Mouse (Mus musculus) hindlimb bud, embryonic 11.5 days (tissue): ENCODE data around the gene Wnt5b.
"Not testable (repeated sequence)": the region's sequence is repeated elsewhere in the genome, so short reads cannot be mapped to it uniquely, and the experiment has no call there.

ENCODE experiments used
- DNase-seq: peaks from one replicate; pipeline ENCODE4 v3.0.0-alpha.2; 2012; ENCODE audit warnings: low read depth, low spot score; ENCODE audit errors: extremely low spot score

Gene Wnt5b

DNA sequence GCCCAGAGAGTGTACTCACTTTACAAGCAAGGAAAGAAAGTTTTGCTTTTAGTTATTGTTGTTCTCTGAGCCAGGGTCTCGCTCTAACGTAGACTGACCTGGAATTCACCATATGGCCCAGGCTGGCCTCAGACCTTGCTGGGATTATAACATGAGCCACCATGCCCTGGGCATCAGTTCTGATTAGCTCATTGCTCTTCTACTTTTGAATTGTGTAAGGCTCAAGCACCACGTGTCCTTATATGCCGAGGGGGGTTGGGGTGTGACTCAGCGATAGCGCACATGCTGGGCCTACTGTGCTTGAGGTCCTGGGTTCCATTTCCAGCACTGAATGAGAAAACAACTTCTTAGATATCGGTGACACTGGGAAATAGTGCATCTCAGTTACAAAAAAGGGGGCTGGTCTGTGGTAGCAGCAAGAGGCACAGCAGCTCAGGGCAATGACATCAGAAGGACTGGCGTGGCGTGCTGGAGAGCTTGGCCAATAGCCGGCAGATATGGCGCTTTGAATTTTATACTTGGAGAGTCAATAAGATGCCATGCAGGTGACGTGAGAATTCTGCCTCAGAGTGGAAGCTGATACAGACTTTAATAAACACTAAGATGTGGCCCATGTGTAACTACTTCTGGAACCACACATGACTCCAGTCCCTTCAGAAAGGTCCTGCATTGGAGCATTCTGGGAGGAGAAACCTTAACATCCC lies 57.6 kb downstream of the Wnt5b start:
- DNase-seq = no peak

DNA sequence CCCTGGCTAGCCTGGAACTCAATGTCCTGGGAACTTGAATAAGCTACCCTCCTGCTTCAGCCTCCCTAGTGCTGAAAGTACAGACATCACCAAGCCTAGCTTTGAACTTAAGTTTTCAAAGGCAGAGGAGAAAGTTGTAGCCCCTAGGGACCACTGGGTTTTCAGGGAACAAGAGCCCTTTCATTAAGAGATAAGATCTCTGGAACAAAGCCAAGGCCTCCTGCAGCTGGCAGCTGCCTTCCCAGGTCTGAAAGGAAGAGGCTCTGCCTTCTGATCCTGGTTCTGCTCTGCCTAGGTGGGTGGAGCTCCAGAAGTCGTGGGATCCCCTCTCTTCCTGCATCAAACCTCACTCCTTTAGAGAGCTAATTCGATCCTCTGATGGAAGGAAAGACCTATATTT lies 58.7 kb downstream of the Wnt5b start:
- DNase-seq = no peak

DNA sequence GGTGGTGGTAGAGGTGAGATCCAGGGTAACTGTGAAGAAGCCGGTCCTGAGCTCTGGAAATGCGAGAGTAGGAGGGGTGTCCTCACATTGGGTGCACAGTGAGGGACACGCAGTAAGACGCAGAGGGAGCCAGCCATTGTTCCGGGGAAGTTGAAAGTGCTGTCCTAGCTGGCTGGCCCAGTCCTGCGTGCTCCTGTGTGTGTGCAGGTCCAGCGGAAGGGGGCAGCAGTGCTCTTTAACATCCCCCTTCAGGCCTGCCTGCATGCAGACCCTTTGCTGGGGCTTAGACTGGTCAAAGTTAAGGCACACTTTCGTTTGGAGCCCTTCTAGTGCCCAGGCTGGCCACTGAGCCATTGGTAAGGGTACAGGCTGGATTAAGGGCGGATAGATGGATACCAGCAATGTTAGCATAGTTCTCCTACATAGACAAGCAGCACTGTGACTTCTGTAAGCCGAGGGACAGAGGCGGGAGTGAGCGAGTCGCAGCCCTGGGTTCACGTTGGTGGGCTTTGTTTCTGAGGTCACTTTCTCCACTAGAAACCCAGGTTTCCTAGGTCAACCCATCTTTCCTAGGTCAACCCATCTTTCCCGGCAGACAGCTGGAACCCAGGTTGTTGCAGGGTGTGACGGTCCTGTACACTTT lies 61.1 kb downstream of the Wnt5b start:
- DNase-seq = no peak

DNA sequence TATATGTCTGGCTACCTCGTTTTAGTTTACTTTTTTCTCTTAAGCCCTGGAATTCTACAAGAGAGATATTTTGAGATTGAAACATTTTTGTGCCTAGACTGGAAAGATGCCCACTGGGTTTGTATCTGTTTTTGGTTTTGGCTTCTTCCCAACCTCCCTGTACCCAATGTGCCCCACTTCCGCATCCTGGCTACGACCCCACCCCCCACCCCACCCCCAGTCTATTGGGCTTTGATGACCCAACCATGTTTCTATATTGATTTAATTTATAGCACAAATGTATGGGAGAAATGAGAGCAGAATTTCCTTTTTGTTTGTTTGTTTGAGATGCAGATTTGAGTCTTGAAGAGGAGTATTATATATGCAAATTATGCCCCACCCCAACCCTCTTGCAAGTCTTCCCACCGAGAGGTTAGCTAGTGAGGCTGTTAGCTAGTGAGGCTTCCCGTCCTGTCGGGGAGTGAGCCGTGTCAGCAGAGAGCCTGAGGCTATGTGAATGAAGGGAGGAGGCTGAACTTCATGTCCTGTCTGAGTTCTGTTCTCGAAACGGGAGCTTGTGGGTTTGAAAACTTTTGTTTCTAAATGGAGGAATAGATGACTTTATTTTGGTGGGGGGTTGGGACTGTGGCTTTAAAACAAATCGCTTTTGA lies 62.3 kb downstream of the Wnt5b start:
- DNase-seq = not testable (repeated sequence)

GRCm38 (mm10) chr6:119480706-119481331 lies 63.3 kb downstream of the Wnt5b start:
- no peak for DNase-seq

- no peak for DNase-seq
Measured at GRCm38 (mm10) chr6:119479876-119480705, 64.1 kb downstream of the Wnt5b start.

GRCm38 (mm10) chr6:119479343-119479875 lies 64.7 kb downstream of the Wnt5b start, which contains the start of gene Fbxl14:
Gene Fbxl14, plus strand, starts transcription at chr6:119479668.
- no peak for DNase-seq

DNA sequence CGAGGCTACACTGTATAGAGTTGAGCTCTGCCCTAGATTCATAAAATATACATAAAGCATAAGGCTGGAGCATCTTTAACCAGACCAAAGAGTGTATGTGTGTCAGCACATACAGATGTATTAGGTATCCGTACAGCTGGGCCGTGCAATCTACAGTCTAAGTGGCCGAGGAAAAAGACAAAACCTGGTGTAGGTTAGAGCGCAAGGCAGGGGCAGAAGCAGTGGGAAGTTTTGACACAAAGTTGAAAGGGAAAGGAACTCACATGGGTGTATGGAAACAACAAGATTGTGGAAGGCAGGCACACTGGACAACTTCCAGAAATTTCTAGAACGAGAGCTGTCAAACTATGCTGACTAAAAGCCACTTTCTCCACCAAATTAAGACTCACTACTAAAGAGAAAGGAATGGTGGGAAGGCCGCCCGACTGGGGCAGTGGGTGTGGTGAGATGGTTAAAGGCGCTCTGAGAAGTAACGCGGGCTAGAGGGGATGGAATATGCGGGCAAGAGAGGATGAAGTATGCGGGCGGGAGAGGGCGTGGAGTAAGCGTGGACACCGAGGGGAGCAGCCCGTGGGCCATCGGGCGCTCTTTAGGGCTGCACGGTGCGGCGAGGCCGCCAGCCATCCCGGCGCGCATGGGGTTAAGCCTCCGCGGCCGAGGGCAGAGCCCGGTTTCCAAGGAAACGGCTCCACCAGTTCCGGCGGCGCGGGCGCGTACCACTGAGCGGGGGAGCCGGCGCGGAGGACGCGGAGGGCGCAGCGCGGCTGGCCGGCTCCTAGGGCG lies 65.4 kb downstream of the Wnt5b start:
- DNase-seq = peak; percentile 56

DNA sequence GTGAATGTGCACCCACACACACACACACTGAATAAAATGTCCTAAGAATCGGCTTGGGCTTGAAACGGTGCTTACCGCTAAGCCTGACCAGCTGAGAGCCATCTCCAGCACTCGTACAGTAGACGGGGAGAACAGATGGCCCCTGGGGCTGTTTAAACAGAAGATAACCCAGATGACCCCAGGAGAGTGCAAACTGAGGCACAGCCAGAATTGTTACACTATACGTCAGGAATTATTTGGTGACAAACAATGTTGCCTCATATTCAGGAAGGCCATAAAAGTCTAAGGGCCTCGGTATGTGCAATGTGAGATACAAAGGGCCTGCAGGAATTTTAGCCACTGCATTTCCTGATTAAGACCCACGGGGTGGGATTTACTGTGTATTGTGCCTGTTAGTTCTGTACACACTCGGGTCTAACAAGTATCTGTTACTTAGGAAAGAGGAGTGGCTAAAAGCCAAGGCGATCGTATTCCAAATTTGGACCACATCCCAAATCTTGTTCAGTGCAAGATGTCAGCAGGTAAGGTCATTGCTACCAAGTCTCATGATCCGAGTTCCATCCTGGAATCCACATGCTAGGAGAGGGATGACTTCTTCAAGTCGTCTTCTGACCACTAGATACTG lies 66.3 kb downstream of the Wnt5b start:
- no peak for DNase-seq

- DNase-seq = no peak
Measured at GRCm38 (mm10) chr6:119475988-119476387, 68.2 kb downstream of the Wnt5b start.

DNA sequence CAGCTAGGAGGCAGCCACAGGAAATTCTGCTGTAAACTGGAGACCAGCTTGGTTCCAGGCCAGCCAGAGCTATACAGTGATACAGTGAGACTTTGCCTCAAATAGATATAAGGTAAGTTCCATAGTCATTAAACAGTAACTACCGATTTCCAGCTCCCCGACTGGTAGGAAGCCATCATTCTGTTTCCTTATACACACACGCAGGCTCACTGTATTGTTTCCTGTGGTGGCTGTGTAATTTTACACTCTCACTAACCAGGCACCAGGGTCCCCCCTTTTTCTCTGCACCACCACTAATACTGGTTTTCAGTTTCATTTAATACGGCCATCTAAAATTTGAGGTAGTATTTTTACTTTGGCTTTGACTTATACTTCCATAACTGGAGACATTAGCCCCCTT lies 70.2 kb downstream of the Wnt5b start:
- DNase-seq = no peak

DNA sequence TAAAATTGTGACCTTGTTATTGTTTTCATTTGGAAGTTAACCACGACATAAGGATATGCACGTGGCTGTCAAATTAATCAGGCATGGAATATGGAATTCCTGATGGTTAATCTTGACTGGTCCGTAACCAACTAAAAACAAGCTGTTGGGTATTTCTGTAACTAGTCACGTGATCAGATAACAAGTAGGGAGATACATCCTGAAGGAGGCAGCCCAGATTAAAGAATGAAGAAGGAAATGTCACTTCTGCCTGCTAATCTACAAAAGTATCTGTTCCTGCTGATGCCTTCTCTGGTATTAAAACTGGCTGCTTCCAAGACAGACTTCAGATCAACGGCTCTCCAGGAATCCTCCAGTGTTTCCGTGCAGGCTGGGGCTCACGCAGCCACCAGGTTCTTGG lies 70.7 kb downstream of the Wnt5b start:
- DNase-seq = no peak

DNA sequence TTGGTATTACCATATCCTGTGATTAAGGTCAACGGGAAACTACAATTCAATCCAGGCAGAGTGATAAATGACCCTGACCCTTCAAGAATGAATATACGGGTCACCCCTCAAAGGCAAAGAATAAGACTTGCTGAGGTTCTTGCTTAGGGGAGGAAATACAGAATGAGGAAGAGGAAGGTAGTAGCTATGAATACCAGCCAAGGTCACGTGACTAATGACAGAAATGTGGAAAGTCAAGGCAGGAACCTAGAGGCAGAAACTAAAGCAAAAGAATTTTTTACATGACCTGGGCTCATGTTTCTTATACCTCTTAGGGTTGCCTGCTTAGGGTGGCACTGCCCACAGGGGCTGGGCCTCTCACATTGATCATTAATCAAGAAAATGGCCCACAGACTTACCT lies 71.4 kb downstream of the Wnt5b start:
- DNase-seq = no peak

DNA sequence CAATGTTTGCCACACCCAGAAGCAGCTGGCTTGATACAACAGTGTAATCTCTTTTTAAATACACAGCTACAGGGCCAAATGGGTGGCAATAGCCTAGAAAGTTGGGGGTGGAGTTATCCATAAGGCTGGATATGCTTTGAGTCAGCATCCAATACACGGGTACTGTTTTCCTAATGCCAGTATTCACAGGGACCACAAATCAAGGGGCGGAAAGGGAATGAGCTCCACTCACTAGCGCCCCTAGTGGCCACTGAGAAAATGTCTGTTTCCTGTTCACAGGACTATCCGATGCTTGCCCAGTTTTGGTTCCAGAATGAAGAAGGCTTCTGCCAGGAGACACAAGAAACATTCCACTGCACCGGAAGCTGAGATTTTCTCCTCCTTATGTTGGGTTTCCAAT lies 72.0 kb downstream of the Wnt5b start:
- no peak for DNase-seq

GRCm38 (mm10) chr6:119470777-119471176 lies 73.4 kb downstream of the Wnt5b start:
- no peak for DNase-seq

- no peak for DNase-seq
Measured at GRCm38 (mm10) chr6:119467785-119468059, 76.4 kb downstream of the Wnt5b start.

DNA sequence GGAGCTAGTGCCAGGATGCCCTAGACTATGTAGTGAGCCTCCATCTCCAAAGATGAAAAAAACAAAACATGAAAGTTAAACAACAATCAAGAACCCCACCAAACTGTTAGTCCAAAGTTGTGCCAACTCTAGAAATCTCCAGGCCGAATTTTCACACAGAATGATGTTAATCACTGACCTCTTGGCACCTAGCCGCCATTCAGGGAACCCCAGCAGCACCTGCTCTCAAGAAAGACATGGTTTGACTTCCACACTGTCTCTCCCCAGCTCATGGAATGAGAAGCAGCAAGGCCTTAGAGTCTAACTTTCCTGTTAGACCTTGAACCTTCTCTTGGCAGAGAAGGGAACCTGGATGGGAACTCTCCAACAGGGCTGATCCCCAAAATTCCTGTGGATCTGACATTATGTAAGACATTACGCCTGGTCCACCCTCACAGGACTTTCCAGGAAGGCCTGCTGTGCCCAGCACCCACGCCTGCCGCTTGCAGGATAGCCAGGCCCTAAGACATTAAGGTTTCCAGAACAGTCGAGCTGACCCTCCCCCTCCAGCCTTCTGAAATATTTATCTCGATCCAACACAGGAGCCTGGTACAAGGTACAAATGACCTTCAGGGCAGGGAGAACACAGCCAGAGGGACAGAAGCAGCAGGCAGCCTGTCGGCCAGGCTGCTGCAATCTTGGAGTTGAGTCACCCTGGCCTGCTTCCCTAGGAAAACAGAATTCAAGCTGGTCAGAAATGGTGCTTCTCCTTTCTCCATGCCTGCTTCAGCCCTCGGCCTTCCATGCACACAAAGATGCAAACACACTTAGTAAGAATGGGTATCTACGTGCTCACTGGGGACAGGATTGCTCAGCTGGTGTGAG lies 77.0 kb downstream of the Wnt5b start:
- no peak for DNase-seq

DNA sequence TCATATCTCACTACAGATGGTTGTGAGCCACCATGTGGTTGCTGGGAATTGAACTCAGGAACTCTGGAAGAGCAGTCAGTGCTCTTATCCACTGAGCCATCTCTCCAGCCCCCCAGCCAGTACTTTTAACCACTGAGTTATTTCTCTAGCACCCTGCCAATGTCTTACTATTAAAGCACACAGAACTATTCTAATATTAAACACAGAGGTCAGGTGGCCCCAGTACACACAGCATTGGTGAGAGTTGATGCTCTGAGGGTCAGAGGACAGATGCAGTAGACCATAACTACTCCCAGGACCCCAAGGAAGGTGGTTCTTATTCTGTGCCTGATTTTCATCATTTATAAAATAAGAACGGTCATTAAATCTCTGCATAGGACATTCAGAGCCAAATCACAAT lies 78.0 kb downstream of the Wnt5b start:
- no peak for DNase-seq

- DNase-seq = no peak
Measured at GRCm38 (mm10) chr6:119460391-119460790, 83.8 kb downstream of the Wnt5b start.
